Mouse (Mus musculus) c-Kit-positive CD71-positive TER-119-positive erythroid progenitor cells, embryonic 14.5 days (primary cell): ENCODE results near the gene Fam214a.

Source experiments
- DNase-seq: peaks from one replicate; pipeline ENCODE4 v3.0.0-alpha.2; 2013; ENCODE audit warnings: low spot score

Gene Fam214a

GRCm38 (mm10) chr9:74952106-74952505, 578 bp upstream of the Fam214a start:
- no peak for DNase-seq

GRCm38 (mm10) chr9:74953265-74953958, 728 bp downstream of the Fam214a start:
- DNase-seq = peak; percentile 42

- DNase-seq = no peak
Measured at GRCm38 (mm10) chr9:74953959-74954279, 1.2 kb downstream of the Fam214a start.

- DNase-seq = no peak
Measured at GRCm38 (mm10) chr9:74954387-74954786, 1.7 kb downstream of the Fam214a start.

- DNase-seq = no peak
Measured at GRCm38 (mm10) chr9:74960630-74961029, 7.9 kb downstream of the Fam214a start.

- no peak for DNase-seq
Measured at GRCm38 (mm10) chr9:74961073-74961575, 8.4 kb downstream of the Fam214a start.

- DNase-seq = no peak
Measured at GRCm38 (mm10) chr9:74963953-74964352, 11.3 kb downstream of the Fam214a start.

- DNase-seq = no peak
Measured at GRCm38 (mm10) chr9:74964866-74965384, 12.2 kb downstream of the Fam214a start.

GRCm38 (mm10) chr9:74966200-74966599, 13.5 kb downstream of the Fam214a start:
- no peak for DNase-seq

- DNase-seq = no peak
Measured at GRCm38 (mm10) chr9:74968647-74969428, 16.2 kb downstream of the Fam214a start.

GRCm38 (mm10) chr9:74970591-74970990, 17.9 kb downstream of the Fam214a start:
- DNase-seq = no peak

GRCm38 (mm10) chr9:74971191-74971976, 18.7 kb downstream of the Fam214a start:
- no peak for DNase-seq

GRCm38 (mm10) chr9:74972736-74973135, 20.1 kb downstream of the Fam214a start:
- no peak for DNase-seq

- DNase-seq = no peak
Measured at GRCm38 (mm10) chr9:74973154-74973553, 20.5 kb downstream of the Fam214a start.

- DNase-seq = no peak
Measured at GRCm38 (mm10) chr9:74974758-74975157, 22.1 kb downstream of the Fam214a start.

GRCm38 (mm10) chr9:74975416-74975815, 22.7 kb downstream of the Fam214a start:
- no peak for DNase-seq

GRCm38 (mm10) chr9:74975911-74976563, 23.4 kb downstream of the Fam214a start:
- DNase-seq = peak; percentile 42

- DNase-seq = no peak
Measured at GRCm38 (mm10) chr9:74977251-74977650, 24.6 kb downstream of the Fam214a start.

- DNase-seq = no peak
Measured at GRCm38 (mm10) chr9:74977962-74978361, 25.3 kb downstream of the Fam214a start.

GRCm38 (mm10) chr9:74978868-74979267, 26.2 kb downstream of the Fam214a start:
- DNase-seq = no peak

GRCm38 (mm10) chr9:74979371-74979770, 26.7 kb downstream of the Fam214a start:
- DNase-seq = no peak

- no peak for DNase-seq
Measured at GRCm38 (mm10) chr9:74979866-74980265, 27.2 kb downstream of the Fam214a start.
